Mouse (Mus musculus) lung, adult 2 months (tissue): ENCODE measurements around the gene Stk40. TPM values are rescaled to one million over a fixed set of nuclear protein-coding genes. Genes with fewer than 3 reads are reported as not detected.
A peak's percentile ranks its signal among the peaks of the same experiment; 100 is the strongest.
"Not testable (repeated sequence)": the region's sequence is repeated elsewhere in the genome, so short reads cannot be mapped to it uniquely, and the experiment has no call there.

ENCODE experiments used
- DNase-seq: peaks from one replicate; pipeline ENCODE4 v3.0.0; 2022
- H3K4me1 ChIP-seq: fragments of 200-500 bp; 2 replicates; pipeline ENCODE4 v1.6.1; 2011; ENCODE audit warnings: low read length; ENCODE audit not compliant: control insufficient read depth, insufficient read depth
- H3K4me3 ChIP-seq: fragments of 200-500 bp; replicated peaks from 2 replicates; pipeline ENCODE3; 2011; ENCODE audit warnings: low read depth, mild to moderate bottlenecking, control low read depth, low read length; ENCODE audit errors: extremely low read depth
- CTCF ChIP-seq: fragments of 200-500 bp; IDR thresholded peaks from 2 replicates; pipeline ENCODE4 v1.5.1; 2011; ENCODE audit warnings: mild to moderate bottlenecking, low read length, control low read depth; ENCODE audit not compliant: insufficient read depth
- POLR2A ChIP-seq: fragments of 200-500 bp; IDR thresholded peaks from 2 replicates; pipeline ENCODE4 v1.6.1; 2011; ENCODE audit warnings: low read depth, mild to moderate bottlenecking, control low read depth, low read length, borderline replicate concordance; ENCODE audit errors: extremely low read depth
- WGBS: fragments of 180-500 bp; shearing (Covaris S2); methylation state at CpG from one replicate; pipeline ENCODE4 v1.1.7; 2018; 5-methylcytosine and 5-hydroxymethylcytosine counted together
- polyA plus RNA-seq: library from polyadenylated mRNA; depleted of rRNA; stranded (reverse); fragments of >200 nt; gene quantifications from 2 replicates; pipeline ENCODE4 v1.2.3, GENCODE M21; 2012

Gene Stk40
- polyA plus RNA-seq, 1 experiment, result 41.1 TPM

- TF ChIP-seq POLR2A (peak; percentile 93), CTCF (no peak)
- peak overlapping the region; percentile 70 for H3K4me3 ChIP-seq
- whole genome bisulfite sequencing, result under 1% methylated on average over 44 of the region's 44 CpGs
- H3K4me1 ChIP-seq, result peaks cover 10% of the 10 kb centered on the region
- DNase-seq, result peak; percentile 87
These were observed 58.8 kb downstream of the Stk40 start for GRCm38 (mm10) chr4:126162544-126163066.

- peak within 1 kb of the TSS; percentile 70 for H3K4me3 ChIP-seq
- DNase-seq, result no peak
- 12% methylated on average over 22 of the region's 22 CpGs for WGBS
- peaks cover 10% of the 10 kb centered on the region for H3K4me1 ChIP-seq
- TF ChIP-seq POLR2A, result peak; percentile 23; the same call in 1 of the 2 replicates
- no peak for TF ChIP-seq CTCF
These were observed 59.4 kb downstream of the Stk40 start, which contains the start of gene Sh3d21 for GRCm38 (mm10) chr4:126163067-126163659. Sh3d21 (minus strand) TSS chr4:126163491.

- no peak overlapping the region for H3K4me3 ChIP-seq
- peaks cover 10% of the 10 kb centered on the region for H3K4me1 ChIP-seq
- WGBS, result 61% methylated on average over 4 of the region's 4 CpGs
- no peak for DNase-seq
- TF ChIP-seq POLR2A (no peak), CTCF (no peak)
These were observed 59.9 kb downstream of the Stk40 start for GRCm38 (mm10) chr4:126163685-126164084.

GRCm38 (mm10) chr4:126165092-126165491, 61.3 kb downstream of the Stk40 start:
- H3K4me3 ChIP-seq, DNase-seq, H3K4me1 ChIP-seq: not testable (repeated sequence)
- 66% methylated on average over 9 of the region's 10 CpGs for WGBS

- H3K4me3 ChIP-seq, result no peak overlapping the region
- TF ChIP-seq POLR2A (no peak), CTCF (no peak)
- 47% methylated on average over 3 of the region's 3 CpGs for WGBS
- peaks cover 10% of the 10 kb centered on the region for H3K4me1 ChIP-seq
- DNase-seq, result peak; percentile 49
These were observed 62.3 kb downstream of the Stk40 start for GRCm38 (mm10) chr4:126166084-126166483.

GRCm38 (mm10) chr4:126168851-126169250, 65.1 kb downstream of the Stk40 start:
- Histone ChIP-seq H3K4me3 (no peak overlapping the region), H3K4me1 (peaks cover 4% of the 10 kb centered on the region; the same call in 1 of the 2 replicates)
- DNase-seq, result no peak
- TF ChIP-seq POLR2A (no peak), CTCF (no peak)
- 44% methylated on average over 6 of the region's 6 CpGs for WGBS

- not testable (repeated sequence) for H3K4me1 ChIP-seq, DNase-seq, H3K4me3 ChIP-seq
- WGBS, result 82% methylated on average over 5 of the region's 5 CpGs
These were observed 67.0 kb downstream of the Stk40 start for GRCm38 (mm10) chr4:126170737-126171136.

GRCm38 (mm10) chr4:126173800-126174199, 70.0 kb downstream of the Stk40 start:
- no peak for TF ChIP-seq POLR2A
- no peak for TF ChIP-seq CTCF
- Histone ChIP-seq H3K4me1 (no peaks in the 10 kb centered on the region), H3K4me3 (no peak overlapping the region)
- DNase-seq, result no peak
- 82% methylated on average over 5 of the region's 5 CpGs for WGBS

GRCm38 (mm10) chr4:126175980-126176379, 72.2 kb downstream of the Stk40 start:
- 71% methylated on average over 7 of the region's 7 CpGs for WGBS
- not testable (repeated sequence) for DNase-seq, H3K4me1 ChIP-seq, H3K4me3 ChIP-seq

- DNase-seq, result peak; percentile 41
- TF ChIP-seq POLR2A (no peak), CTCF (peak; percentile 91)
- Histone ChIP-seq H3K4me3 (no peak overlapping the region), H3K4me1 (no peaks in the 10 kb centered on the region; the same call in 1 of the 2 replicates)
- WGBS, result 41% methylated on average over 7 of the region's 7 CpGs
These were observed 77.6 kb downstream of the Stk40 start for GRCm38 (mm10) chr4:126181170-126181957.
